Mouse (Mus musculus) CH12.LX (cell line): ENCODE results near the gene H2-M10.2. TPM values are rescaled to one million over a fixed set of nuclear protein-coding genes. Genes with fewer than 3 reads are reported as not detected.

Source experiments
- DNase-seq: peaks from one replicate; pipeline ENCODE4 v3.0.0-alpha.2; 2013; ENCODE audit errors: extremely low read depth
- H3K27ac ChIP-seq: 2 replicates; pipeline ENCODE4 v1.5.1; 2012; ENCODE audit warnings: low read depth, mild to moderate bottlenecking, control low read depth, moderate library complexity; ENCODE audit not compliant: insufficient read depth
- H3K27me3 ChIP-seq: replicated peaks from 2 replicates; pipeline ENCODE3; 2012; ENCODE audit warnings: inconsistent platforms
- H3K36me3 ChIP-seq, 2 experiments: replicated peaks in 1 of 2; 2 replicates each; pipeline versions ENCODE3 to v1.6.1; 2012; ENCODE audit warnings: inconsistent platforms in 1 of 2, low read length in 1 of 2, mild to moderate bottlenecking in 1 of 2, mixed read lengths in 1 of 2, moderate library complexity in 1 of 2; ENCODE audit not compliant: control insufficient read depth in 1 of 2, insufficient read depth in 1 of 2
- H3K4me1 ChIP-seq, 2 experiments: 2 replicates each; pipeline ENCODE4 v1.6.1; 2012; ENCODE audit warnings: inconsistent platforms in 1 of 2, moderate library complexity in 1 of 2; ENCODE audit not compliant: insufficient read depth in 2 of 2, control insufficient read depth in 1 of 2
- H3K4me2 ChIP-seq: 2 replicates; pipeline ENCODE4 v1.6.1; 2012; ENCODE audit warnings: low read depth, mild to moderate bottlenecking, control low read depth; ENCODE audit not compliant: poor library complexity, insufficient read depth, severe bottlenecking
- H3K4me3 ChIP-seq, 3 experiments: fragments of 150-350 bp in 1 of 3; sonication (generic) in 1 of 3; replicated peaks in 1 of 3; 2 replicates each; pipeline versions ENCODE3 to v1.5.1; 2011 to 2012; ENCODE audit warnings: low read depth in 2 of 3, low read length in 2 of 3, mild to moderate bottlenecking in 2 of 3, moderate library complexity in 2 of 3, control low read depth in 1 of 3, improper control_type of control experiment in 1 of 3, inconsistent platforms in 1 of 3, mixed read lengths in 1 of 3; ENCODE audit not compliant: poor library complexity in 1 of 3
- H3K79me2 ChIP-seq: replicated peaks from 2 replicates; pipeline ENCODE4 v1.6.1; 2012; ENCODE audit warnings: mild to moderate bottlenecking, moderate library complexity; ENCODE audit not compliant: control insufficient read depth, poor library complexity, insufficient read depth, severe bottlenecking; ENCODE audit errors: extremely low read depth
- H3K9ac ChIP-seq: 2 replicates; pipeline ENCODE4 v1.6.1; 2012; ENCODE audit warnings: low read depth, mild to moderate bottlenecking, control low read depth, moderate library complexity; ENCODE audit not compliant: insufficient read depth
- H3K9me3 ChIP-seq: replicated peaks from 2 replicates; pipeline ENCODE3; 2012; ENCODE audit warnings: low read length, inconsistent platforms, mixed read lengths
- CHD2 ChIP-seq: IDR thresholded peaks from 2 replicates; pipeline ENCODE4 v1.6.1; 2011; ENCODE audit warnings: low read length, improper control_type of control experiment
- CTCF ChIP-seq, 2 experiments: IDR thresholded peaks in 1 of 2; conservative IDR thresholded peaks in 1 of 2; 2 replicates each; pipeline ENCODE4 v1.5.1; 2011 to 2012; ENCODE audit warnings: low read depth in 2 of 2, low read length in 2 of 2, improper control_type of control experiment in 1 of 2, inconsistent platforms in 1 of 2, mild to moderate bottlenecking in 1 of 2, moderate library complexity in 1 of 2
- E2F4 ChIP-seq: IDR thresholded peaks from 2 replicates; pipeline ENCODE4 v1.6.1; 2011; ENCODE audit warnings: low read depth, low read length, improper control_type of control experiment; ENCODE audit not compliant: insufficient replicate concordance
- GABPA ChIP-seq: IDR thresholded peaks from 2 replicates; pipeline ENCODE4 v1.6.1; 2012; ENCODE audit warnings: low read depth, low read length, improper control_type of control experiment, inconsistent platforms; ENCODE audit not compliant: insufficient replicate concordance
- HCFC1 ChIP-seq: IDR thresholded peaks from 2 replicates; pipeline ENCODE4 v1.6.1; 2012; ENCODE audit warnings: low read depth, mild to moderate bottlenecking, inconsistent platforms, low read length, improper control_type of control experiment
- IRF4 ChIP-seq: IDR thresholded peaks from 2 replicates; pipeline ENCODE4 v1.6.1; 2014; ENCODE audit warnings: low read depth, mild to moderate bottlenecking, inconsistent platforms, low read length, improper control_type of control experiment
- JUN ChIP-seq: IDR thresholded peaks from 2 replicates; pipeline ENCODE4 v1.6.1; 2011; ENCODE audit warnings: low read depth, mild to moderate bottlenecking, low read length, improper control_type of control experiment, moderate library complexity; ENCODE audit not compliant: insufficient read depth
- MAFK ChIP-seq: IDR thresholded peaks from 2 replicates; pipeline ENCODE4 v1.6.1; 2011; ENCODE audit warnings: low read length, improper control_type of control experiment; ENCODE audit not compliant: insufficient replicate concordance
- MAX ChIP-seq: IDR thresholded peaks from 2 replicates; pipeline ENCODE4 v1.6.1; 2011; ENCODE audit warnings: low read length, improper control_type of control experiment
- MEF2A ChIP-seq: IDR thresholded peaks from 2 replicates; pipeline ENCODE4 v1.6.1; 2014; ENCODE audit warnings: low read depth, mild to moderate bottlenecking, inconsistent platforms, low read length, improper control_type of control experiment, borderline replicate concordance
- MXI1 ChIP-seq: IDR thresholded peaks from 2 replicates; pipeline ENCODE4 v1.6.1; 2011; ENCODE audit warnings: mild to moderate bottlenecking, low read depth, low read length, improper control_type of control experiment
- MYC ChIP-seq: IDR thresholded peaks from 2 replicates; pipeline ENCODE4 v1.6.1; 2011; ENCODE audit warnings: low read depth, mild to moderate bottlenecking, improper control_type of control experiment, low read length
- NELFE ChIP-seq: IDR thresholded peaks from 2 replicates; pipeline ENCODE4 v1.6.1; 2011; ENCODE audit warnings: low read depth, low read length, improper control_type of control experiment
- NRF1 ChIP-seq: IDR thresholded peaks from 2 replicates; pipeline ENCODE4 v1.6.1; 2014; ENCODE audit warnings: low read depth, mild to moderate bottlenecking, inconsistent platforms, low read length, improper control_type of control experiment, moderate library complexity
- PAX5 ChIP-seq: IDR thresholded peaks from 2 replicates; pipeline ENCODE4 v1.6.1; 2012; ENCODE audit warnings: low read length, inconsistent platforms, mixed read lengths
- POLR2A ChIP-seq: IDR thresholded peaks from 2 replicates; pipeline ENCODE4 v1.6.1; 2011; ENCODE audit warnings: low read depth, mild to moderate bottlenecking, improper control_type of control experiment, low read length
- POLR2AphosphoS2 ChIP-seq: IDR thresholded peaks from 2 replicates; pipeline ENCODE4 v1.6.1; 2011; ENCODE audit warnings: low read depth, low read length, improper control_type of control experiment
- RCOR1 ChIP-seq: conservative IDR thresholded peaks from 2 replicates; pipeline ENCODE4 v1.6.1; 2012; ENCODE audit warnings: low read depth, mild to moderate bottlenecking, inconsistent platforms, low read length, improper control_type of control experiment
- SIN3A ChIP-seq: IDR thresholded peaks from 2 replicates; pipeline ENCODE4 v1.6.1; 2012; ENCODE audit warnings: low read length, improper control_type of control experiment, inconsistent platforms
- SMC3 ChIP-seq: IDR thresholded peaks from 2 replicates; pipeline ENCODE4 v1.6.1; 2011; ENCODE audit warnings: low read depth, low read length, improper control_type of control experiment
- TBP ChIP-seq: conservative IDR thresholded peaks from 2 replicates; pipeline ENCODE4 v1.6.1; 2011; ENCODE audit warnings: low read depth, low read length, improper control_type of control experiment
- TCF12 ChIP-seq: IDR thresholded peaks from 2 replicates; pipeline ENCODE4 v1.6.1; 2014; ENCODE audit warnings: low read depth, mild to moderate bottlenecking, inconsistent platforms, low read length, improper control_type of control experiment
- ZKSCAN1 ChIP-seq: IDR thresholded peaks from 2 replicates; pipeline ENCODE4 v1.6.1; 2012; ENCODE audit warnings: low read depth, inconsistent platforms, low read length, improper control_type of control experiment, borderline replicate concordance
- ZMIZ1 ChIP-seq: IDR thresholded peaks from 2 replicates; pipeline ENCODE4 v1.6.1; 2012; ENCODE audit warnings: low read depth, mild to moderate bottlenecking, inconsistent platforms, low read length, improper control_type of control experiment
- ZNF384 ChIP-seq: IDR thresholded peaks from 2 replicates; pipeline ENCODE4 v1.6.1; 2012; ENCODE audit warnings: low read depth, low read length, improper control_type of control experiment, inconsistent platforms
- dilution Hi-C: fragments of 300-500 bp; cut with MboI; formaldehyde crosslinking; loops from 2 replicates; pipeline ENCODE4 v1.14.3; 2020; ENCODE audit warnings: low sequenced_read_pairs; ENCODE audit not compliant: extremely low pct_unique_long_range_greater_than_20kb, extremely low pct_ligation_motif_present
- in situ Hi-C: fragments of 300-500 bp; cut with MboI; formaldehyde crosslinking; loops from 3 replicates; pipeline ENCODE4 v1.14.3; 2019; ENCODE audit warnings: low sequenced_read_pairs, low pct_ligation_motif_present, low pct_unique_long_range_greater_than_20kb, mixed read lengths
- polyA plus RNA-seq: library from polyadenylated mRNA; unstranded; fragments of >175 nt; gene quantifications from 2 replicates; pipeline ENCODE4 v1.2.1, GENCODE M21; 2012; ENCODE audit warnings: low read depth; ENCODE audit not compliant: insufficient read length
- total RNA-seq, 2 experiments: library from RNA; depleted of rRNA; stranded (reverse); fragments of 300-350 nt in 1 of 2; fragments of >200 nt in 1 of 2; gene quantifications; 2 replicates each; pipeline ENCODE4 v1.2.3; 2012 to 2014

Gene H2-M10.2
- total and polyA plus RNA-seq, 3 experiments = 6.0 TPM; not detected in 2

- in situ Hi-C loops (no loop called here), dilution Hi-C loops (no loop called here)
- H3K4me2 ChIP-seq = peak within 1 kb of the TSS; percentile 96
- TF ChIP-seq E2F4 (no peak), POLR2AphosphoS2 (no peak; the same call in 1 of the 2 replicates), PAX5 (no peak), ZKSCAN1 (no peak), SIN3A (peak; percentile 76; the same call in 1 of the 2 replicates), IRF4 (no peak), TCF12 (no peak; the same call in 1 of the 2 replicates), CTCF (conservative IDR thresholded peaks at IDR 0.05 in 1 of 2, IDR thresholded peaks at IDR 0.05 in 1 of 2; ENCODE audit: low read depth in 2 of 2, low read length in 2 of 2) (no peak), POLR2A (peak; percentile 57), CHD2 (no peak), NRF1 (peak; percentile 94), RCOR1 (no peak), NELFE (no peak), HCFC1 (0 out of 2 replicates have a peak, but pooled peaks have one; percentile 55), MAX (no peak), MEF2A (no peak), SMC3 (no peak), ZMIZ1 (no peak), TBP (peak; percentile 75), GABPA (no peak), MXI1 (peak; percentile 82; the same call in 1 of the 2 replicates), ZNF384 (no peak), JUN (no peak), MAFK (no peak), MYC (peak; percentile 72)
- H3K27me3 ChIP-seq = no peaks in the 10 kb centered on the region
- peaks cover 50% of the 10 kb centered on the region for H3K79me2 ChIP-seq
- H3K4me1 ChIP-seq = peaks cover 5 to 47% of the 10 kb centered on the region in 2 experiments
- H3K9ac ChIP-seq = peak within 1 kb of the TSS; percentile 99
- peak within 1 kb of the TSS; percentile 91 to 95 (median 95) for H3K4me3 ChIP-seq
- peak; percentile 87 for DNase-seq
- H3K9me3 ChIP-seq = peaks cover 2% of the 10 kb centered on the region
- peak within 1 kb of the TSS; percentile 82 for H3K27ac ChIP-seq
- H3K36me3 ChIP-seq = peaks cover 23 to 56% of the 10 kb centered on the region in 2 experiments
Observed at GRCm38 (mm10) chr17:36271586-36272256, 14.6 kb downstream of the H2-M10.2 start, which contains the start of gene Trim39. Gene Trim39 (minus strand): TSS chr17:36272247.
